Mouse (Mus musculus) liver, adult (tissue): ENCODE measurements around the gene Galnt2.

Experiments used
- GATA4 ChIP-seq: IDR thresholded peaks from 2 replicates; pipeline ENCODE4 v1.6.1; 2014; ENCODE audit warnings: mild to moderate bottlenecking, low read length; ENCODE audit not compliant: insufficient replicate concordance

Gene Galnt2

GRCm38 (mm10) chr8:124257363-124257762 lies 26.2 kb downstream of the Galnt2 start:
- TF ChIP-seq GATA4, result no peak

- no peak for TF ChIP-seq GATA4
These were observed 28.0 kb downstream of the Galnt2 start for GRCm38 (mm10) chr8:124259146-124259545.

GRCm38 (mm10) chr8:124259925-124260324 lies 28.7 kb downstream of the Galnt2 start:
- TF ChIP-seq GATA4, result no peak

GRCm38 (mm10) chr8:124260371-124260770 lies 29.2 kb downstream of the Galnt2 start:
- TF ChIP-seq GATA4, result no peak

DNA sequence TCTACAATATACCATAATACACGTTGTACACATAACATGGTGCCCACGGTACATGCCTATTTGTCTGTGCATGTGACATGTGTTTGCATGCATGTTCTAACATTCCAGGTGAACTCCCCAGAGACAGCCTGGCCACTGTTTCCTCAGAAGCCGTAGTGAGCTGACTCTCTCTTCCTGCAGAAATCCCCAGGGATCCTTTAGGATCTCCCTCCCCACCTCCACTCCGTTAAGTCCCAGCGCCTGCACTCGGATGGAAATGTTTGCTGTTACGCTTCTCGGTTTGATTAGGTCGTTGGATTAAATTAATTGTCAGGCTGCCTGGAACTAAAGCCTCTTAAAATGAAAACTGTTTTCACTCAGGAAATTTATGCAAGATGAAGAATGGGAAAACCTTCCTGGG lies 31.9 kb downstream of the Galnt2 start:
- TF ChIP-seq GATA4, result no peak

DNA sequence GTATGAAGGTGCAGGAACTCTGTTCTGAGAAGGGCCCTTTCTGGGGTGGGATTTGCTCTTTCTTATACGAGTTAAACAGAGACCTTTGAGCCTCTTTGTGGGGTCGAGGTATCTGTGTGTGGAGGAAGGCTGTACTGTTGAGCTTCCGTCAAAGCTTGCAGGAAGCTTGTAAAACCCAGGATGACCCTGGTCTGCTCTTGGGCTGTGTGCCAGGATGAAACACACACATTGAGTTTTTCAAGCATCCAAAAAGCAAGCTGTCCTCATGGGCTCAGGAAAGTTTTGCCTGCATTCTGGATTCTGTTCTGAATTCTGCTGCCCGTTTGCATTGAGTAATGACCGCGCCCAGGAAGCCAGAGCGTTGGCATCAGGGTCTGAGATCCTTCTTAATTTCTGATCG lies 32.8 kb downstream of the Galnt2 start:
- no peak for TF ChIP-seq GATA4

DNA sequence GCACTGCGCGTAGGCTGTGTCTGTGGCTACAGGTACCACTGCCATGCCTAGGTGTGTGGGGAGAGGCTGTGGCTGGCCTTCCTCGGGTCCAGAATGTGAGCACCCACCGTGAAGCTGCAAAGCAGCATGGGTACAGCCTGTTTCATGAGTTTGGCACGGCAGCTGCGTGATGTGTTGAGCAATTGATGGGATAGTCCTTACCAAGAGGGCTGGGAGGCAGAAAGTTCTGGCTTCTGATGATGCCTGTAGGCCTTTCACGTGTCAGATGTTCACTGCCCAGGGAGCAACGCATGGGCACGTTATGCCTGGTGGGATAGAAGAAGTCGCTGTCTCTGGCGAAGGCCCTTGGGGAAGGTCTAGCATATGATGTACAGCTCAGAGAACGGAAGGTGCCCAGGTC lies 33.5 kb downstream of the Galnt2 start:
- no peak for TF ChIP-seq GATA4

- no peak for TF ChIP-seq GATA4
These were observed 33.9 kb downstream of the Galnt2 start for GRCm38 (mm10) chr8:124265130-124265529.

DNA sequence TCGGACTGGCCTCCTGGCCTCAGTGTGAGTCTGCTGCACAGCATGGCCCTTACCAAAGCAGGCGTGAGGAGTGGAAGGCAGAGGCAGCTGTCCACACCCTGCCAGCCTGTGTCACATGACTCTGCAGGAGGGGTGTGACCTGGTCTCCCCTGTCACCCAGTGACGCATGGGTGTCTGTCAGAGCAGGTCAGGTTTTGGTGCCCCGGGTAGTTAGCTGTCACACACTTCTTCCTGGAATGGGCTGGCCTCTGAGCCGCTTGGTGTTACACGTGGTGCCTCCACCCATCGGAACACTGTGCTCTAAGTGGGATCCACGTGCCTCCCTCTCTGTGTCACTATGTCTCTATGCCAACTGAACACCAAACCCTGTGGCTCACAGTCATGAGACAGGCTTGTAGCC lies 34.6 kb downstream of the Galnt2 start:
- no peak for TF ChIP-seq GATA4

GRCm38 (mm10) chr8:124267206-124267605 lies 36.0 kb downstream of the Galnt2 start:
- no peak for TF ChIP-seq GATA4

DNA sequence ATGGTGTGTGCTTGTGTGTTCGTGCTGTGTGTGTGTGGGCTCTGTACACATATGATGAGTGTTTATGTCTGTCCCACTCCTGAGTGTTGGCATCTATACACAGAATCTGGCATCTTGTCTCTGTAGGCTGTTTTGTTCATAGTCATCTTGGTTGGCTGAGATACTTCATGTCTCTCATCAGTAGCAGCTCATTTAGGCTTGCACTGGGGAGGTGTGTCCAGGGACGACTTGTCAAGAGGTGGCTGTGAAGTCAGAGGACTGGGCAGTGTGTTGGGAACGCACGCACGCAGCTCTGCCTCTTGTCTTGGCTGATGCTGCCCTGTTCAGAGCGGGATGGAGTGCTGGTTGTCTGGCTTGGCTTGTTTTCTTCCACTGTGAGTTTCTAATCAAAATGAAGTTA lies 39.3 kb downstream of the Galnt2 start:
- TF ChIP-seq GATA4, result no peak

DNA sequence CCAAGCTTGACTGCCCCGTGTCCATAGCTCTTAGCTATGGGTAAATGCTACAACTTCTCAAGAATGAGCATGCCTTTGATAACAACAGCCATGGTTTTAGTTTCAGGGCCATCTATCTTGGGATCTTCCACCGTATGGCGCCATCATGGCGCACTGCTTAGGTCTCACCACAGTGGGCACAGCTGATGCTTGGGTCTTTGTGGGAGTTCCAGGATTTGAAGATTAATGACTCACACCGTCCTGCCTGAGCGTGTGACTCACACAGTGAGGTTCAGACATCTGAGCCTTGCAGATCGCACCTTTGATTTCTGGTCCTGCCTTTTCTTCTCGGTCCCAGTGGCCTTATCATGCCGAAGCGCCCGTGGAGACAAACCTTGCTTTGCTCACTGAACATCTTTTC lies 39.7 kb downstream of the Galnt2 start:
- no peak for TF ChIP-seq GATA4

DNA sequence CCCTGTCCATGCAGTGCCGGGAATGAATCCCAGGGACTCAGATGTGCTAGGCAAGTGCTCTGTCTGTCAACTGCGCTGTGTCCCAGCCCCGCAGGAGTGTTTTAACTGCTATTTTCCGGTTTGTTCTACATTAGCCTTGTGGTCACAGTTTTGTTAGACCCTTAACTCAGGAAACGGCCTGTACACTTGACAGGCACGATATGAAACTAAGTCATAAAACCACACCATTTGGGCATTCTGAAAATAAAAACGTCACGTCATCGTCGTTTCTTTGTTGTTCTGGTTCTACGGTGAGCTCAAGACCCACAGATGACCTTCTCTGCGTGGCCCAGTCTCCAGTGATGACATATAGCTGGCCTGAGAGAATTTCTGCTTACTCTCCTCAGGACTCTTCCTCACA lies 40.3 kb downstream of the Galnt2 start:
- TF ChIP-seq GATA4, result no peak

DNA sequence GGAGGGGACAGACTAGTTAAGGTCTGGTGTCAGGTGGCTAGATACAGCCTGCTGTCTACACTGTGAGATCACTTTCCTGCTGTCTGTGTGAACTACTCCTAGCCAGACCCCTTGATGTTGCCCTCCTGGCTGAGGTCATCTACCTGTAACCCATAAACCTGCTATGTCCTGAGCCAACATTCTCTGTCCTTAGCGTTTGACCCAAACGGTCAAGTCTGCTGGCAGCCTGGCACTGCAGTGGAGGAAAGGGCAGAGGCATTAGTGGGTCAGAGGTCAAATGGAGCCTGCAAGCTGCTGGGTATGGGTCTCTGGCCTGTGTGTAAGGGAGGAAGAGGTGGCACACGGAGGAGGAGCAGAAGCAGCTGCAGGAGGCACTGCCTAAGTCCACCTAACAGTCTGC lies 41.6 kb downstream of the Galnt2 start:
- TF ChIP-seq GATA4, result no peak

DNA sequence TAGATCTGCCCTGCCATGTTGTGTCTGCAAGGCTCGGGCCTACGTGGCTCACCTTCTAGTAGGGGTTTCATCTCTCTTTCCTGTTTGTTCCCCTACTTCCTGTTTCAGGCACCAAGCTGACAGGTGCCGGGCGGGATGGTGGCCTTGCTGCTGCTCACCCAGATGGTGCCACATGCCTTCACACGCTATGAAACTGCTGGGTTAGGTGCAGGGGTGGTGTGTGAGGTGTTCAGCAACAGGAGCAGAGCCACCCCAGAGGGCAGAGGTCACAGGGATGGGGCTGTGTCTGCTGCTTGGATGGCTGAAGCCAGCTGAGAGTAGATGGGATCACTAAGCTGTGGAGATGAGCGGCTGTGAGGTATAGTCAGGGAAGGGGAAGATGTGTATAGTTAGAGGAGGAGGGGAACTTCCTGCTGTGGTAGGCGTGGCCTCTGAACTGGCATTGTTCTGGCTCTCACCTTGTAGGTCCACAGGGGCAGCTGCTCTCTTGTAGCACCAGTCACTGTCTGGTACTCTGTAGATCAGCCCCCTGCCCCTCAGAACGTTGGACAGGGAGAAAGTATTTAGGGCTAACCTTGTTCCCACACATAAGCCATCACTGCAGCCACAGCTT lies 42.5 kb downstream of the Galnt2 start:
- TF ChIP-seq GATA4, result no peak

- TF ChIP-seq GATA4, result no peak
These were observed 43.4 kb downstream of the Galnt2 start for GRCm38 (mm10) chr8:124274441-124275120.

GRCm38 (mm10) chr8:124275377-124276071 lies 44.3 kb downstream of the Galnt2 start:
- no peak for TF ChIP-seq GATA4
